27 mouse cellular contexts compared by ENCODE assay signal in genomic region chr2:77497942-77498341, GRCm38 (mm10).
DNase-seq lines count a peak whose midpoint lies in the region; ATAC-seq and TF ChIP-seq lines count a peak whose summit lies in the region.
"Had no signal": no experiment of that assay in that cellular context is flagged by ENCODE, and none has a peak within 500 bp of the region (broad histone marks: within the 10 kb centered on the region; RNA-seq: fewer than 3 reads in every experiment).

No protein-coding gene starts in this region.

- H3K4me1 ChIP-seq in liver, embryonic 11.5 days (replicated peaks; ENCODE audit: control insufficient read depth, insufficient read depth, low read length) = peaks cover 7% of the 10 kb centered on the region
- peaks cover 35% of the 10 kb centered on the region for H3K4me1 ChIP-seq in liver, embryonic 12.5 days
- H3K4me1 ChIP-seq in liver, embryonic 15.5 days (replicated peaks) = peaks cover 34% of the 10 kb centered on the region
- no peaks in the 10 kb centered on the region for H3K4me1 ChIP-seq in stomach, postnatal 0 days (replicated peaks; ENCODE audit: control insufficient read depth, insufficient read depth)
- H3K4me1 ChIP-seq: embryonic facial prominence, embryonic 12.5 days; embryonic facial prominence, embryonic 15.5 days; heart, embryonic 12.5 days; heart, embryonic 15.5 days; hindbrain, embryonic 10.5 days; hindbrain, embryonic 13.5 days had no signal

- no peaks in the 10 kb centered on the region; the same call in 1 of the 2 replicates for H3K9me3 ChIP-seq in liver, embryonic 11.5 days (ENCODE audit: control insufficient read depth, low read length)
- 0 out of 2 replicates have a peak, but pooled peaks cover 3% of the 10 kb centered on the region for H3K9me3 ChIP-seq in liver, embryonic 12.5 days (replicated peaks)
- no peaks in the 10 kb centered on the region for H3K9me3 ChIP-seq in liver, embryonic 15.5 days (replicated peaks)
- no peaks in the 10 kb centered on the region for H3K9me3 ChIP-seq in stomach, postnatal 0 days (ENCODE audit: control insufficient read depth, low read length)
- H3K9me3 ChIP-seq: embryonic facial prominence, embryonic 12.5 days; embryonic facial prominence, embryonic 15.5 days; heart, embryonic 15.5 days; hindbrain, embryonic 10.5 days; hindbrain, embryonic 13.5 days had no signal

- no peaks in the 10 kb centered on the region for H3K36me3 ChIP-seq in liver, embryonic 11.5 days (ENCODE audit: control insufficient read depth, insufficient read depth, low read length)
- H3K36me3 ChIP-seq in liver, embryonic 12.5 days = no peaks in the 10 kb centered on the region
- H3K36me3 ChIP-seq in liver, embryonic 15.5 days (replicated peaks) = no peaks in the 10 kb centered on the region; the same call in 1 of the 2 replicates
- H3K36me3 ChIP-seq in stomach, postnatal 0 days (ENCODE audit: control insufficient read depth, insufficient read depth, low read length) = no peaks in the 10 kb centered on the region
- H3K36me3 ChIP-seq: embryonic facial prominence, embryonic 12.5 days; embryonic facial prominence, embryonic 15.5 days; heart, embryonic 12.5 days; heart, embryonic 15.5 days; hindbrain, embryonic 10.5 days; hindbrain, embryonic 13.5 days had no signal

- no peak overlapping the region; the same call in 1 of the 2 replicates for H3K27ac ChIP-seq in liver, embryonic 11.5 days (ENCODE audit: low read depth, low read length)
- H3K27ac ChIP-seq in liver, embryonic 12.5 days = peak overlapping the region; percentile 32; the same call in 1 of the 2 replicates
- peak overlapping the region; percentile 29; the same call in 1 of the 2 replicates for H3K27ac ChIP-seq in liver, embryonic 15.5 days (replicated peaks)
- no peak overlapping the region for H3K27ac ChIP-seq in stomach, postnatal 0 days (replicated peaks)
- no peak overlapping the region for H3K27ac ChIP-seq in layer of hippocampus, adult 2 months
- H3K27ac ChIP-seq: embryonic facial prominence, embryonic 12.5 days; embryonic facial prominence, embryonic 15.5 days; heart, embryonic 15.5 days; hindbrain, embryonic 10.5 days; hindbrain, embryonic 13.5 days had no signal

- ATAC-seq in liver, embryonic 11.5 days (replicated peaks; ENCODE audit: low FRiP score) = peak; percentile 52; the same call in 1 of the 2 replicates
- peak; percentile 69 for ATAC-seq in liver, embryonic 12.5 days
- ATAC-seq in liver, embryonic 15.5 days (ENCODE audit: insufficient read depth) = peak; percentile 69
- ATAC-seq in stomach, postnatal 0 days (ENCODE audit: low FRiP score, low TSS enrichment) = peak; percentile 88
- ATAC-seq in activated CD4-positive, CD25-positive, alpha-beta regulatory T cell, adult 4 months = no peak
- ATAC-seq: CD4-positive, CD25-positive, alpha-beta regulatory T cell, adult 4 months; forebrain, embryonic 14.5 days; forebrain, postnatal 0 days; hindbrain, embryonic 16.5 days had no signal

- TF ChIP-seq EP300 in stomach, postnatal 0 days (optimal IDR thresholded peaks at IDR 0.05) = no peak

- no peak for TF ChIP-seq CTCF in stomach, postnatal 0 days (IDR thresholded peaks at IDR 0.05; ENCODE audit: low read depth)
- TF ChIP-seq CTCF in layer of hippocampus, adult 2 months (conservative IDR thresholded peaks at IDR 0.05) = no peak

- H3K4me2 ChIP-seq in liver, embryonic 11.5 days = no peak overlapping the region
- H3K4me2 ChIP-seq in liver, embryonic 12.5 days = peak overlapping the region; percentile 37; the same call in 1 of the 2 replicates
- peak overlapping the region; percentile 9 for H3K4me2 ChIP-seq in liver, embryonic 15.5 days
- no peak overlapping the region for H3K4me2 ChIP-seq in stomach, postnatal 0 days (replicated peaks; ENCODE audit: low read depth)
- H3K4me2 ChIP-seq: embryonic facial prominence, embryonic 12.5 days; embryonic facial prominence, embryonic 15.5 days; heart, embryonic 12.5 days; heart, embryonic 15.5 days; hindbrain, embryonic 13.5 days had no signal

- no peaks in the 10 kb centered on the region for H3K27me3 ChIP-seq in liver, embryonic 11.5 days (replicated peaks; ENCODE audit: control insufficient read depth, insufficient read depth, low read length)
- no peaks in the 10 kb centered on the region for H3K27me3 ChIP-seq in liver, embryonic 12.5 days (replicated peaks)
- no peaks in the 10 kb centered on the region for H3K27me3 ChIP-seq in liver, embryonic 15.5 days
- no peaks in the 10 kb centered on the region for H3K27me3 ChIP-seq in stomach, postnatal 0 days (ENCODE audit: control insufficient read depth, insufficient read depth, low read length)
- H3K27me3 ChIP-seq: embryonic facial prominence, embryonic 12.5 days; embryonic facial prominence, embryonic 15.5 days; heart, embryonic 12.5 days; heart, embryonic 15.5 days; hindbrain, embryonic 13.5 days had no signal

- no peak overlapping the region for H3K9ac ChIP-seq in liver, embryonic 11.5 days (ENCODE audit: low read depth, low read length)
- 0 out of 2 replicates have a peak overlapping the region, but pooled peaks have one; percentile 3 for H3K9ac ChIP-seq in liver, embryonic 12.5 days
- no peak overlapping the region for H3K9ac ChIP-seq in liver, embryonic 15.5 days
- H3K9ac ChIP-seq in stomach, postnatal 0 days (ENCODE audit: low read length) = no peak overlapping the region
- H3K9ac ChIP-seq: embryonic facial prominence, embryonic 12.5 days; embryonic facial prominence, embryonic 15.5 days; forebrain, postnatal 0 days; heart, embryonic 12.5 days; heart, embryonic 15.5 days; hindbrain, embryonic 13.5 days had no signal

- no peak overlapping the region for H3K4me3 ChIP-seq in liver, embryonic 11.5 days (ENCODE audit: low read depth, low read length)
- no peak overlapping the region for H3K4me3 ChIP-seq in liver, embryonic 12.5 days
- H3K4me3 ChIP-seq in liver, embryonic 15.5 days (replicated peaks) = no peak overlapping the region
- no peak overlapping the region for H3K4me3 ChIP-seq in stomach, postnatal 0 days (ENCODE audit: low read depth, low read length)
- no peak overlapping the region for H3K4me3 ChIP-seq in layer of hippocampus, adult 2 months
- H3K4me3 ChIP-seq: embryonic facial prominence, embryonic 12.5 days; embryonic facial prominence, embryonic 15.5 days; heart, embryonic 12.5 days; heart, embryonic 15.5 days; hindbrain, embryonic 10.5 days; hindbrain, embryonic 13.5 days had no signal

- DNase-seq in liver, embryonic 11.5 days (ENCODE audit: low spot score) = no peak
- no peak for DNase-seq in liver
- no peak for DNase-seq in stomach, postnatal 0 days (ENCODE audit: low spot score)
- DNase-seq in left cerebral cortex, adult 18-20 months (ENCODE audit: low spot score in 2 of 2) = no peak
- DNase-seq in layer of hippocampus, adult 2 months (ENCODE audit: low spot score in 2 of 2) = no peak
- DNase-seq: adrenal gland, adult 8-10 months; adrenal gland, postnatal 25 days; cerebellum, adult 11 months; cerebellum, adult 2 months; cerebellum, adult 9-11 months; cerebellum, postnatal 25 days; forebrain, postnatal 0 days; gastrocnemius, postnatal 36 days; heart, postnatal 10 days; heart, postnatal 36 days had no signal

- WGBS in liver, embryonic 11.5 days = 80% methylated on average over 6 of the region's 6 CpGs
- WGBS in liver, embryonic 12.5 days (ENCODE audit: insufficient replicate concordance) = 47% methylated on average over 6 of the region's 6 CpGs
- 43% methylated on average over 6 of the region's 6 CpGs for WGBS in liver, embryonic 15.5 days (ENCODE audit: insufficient replicate concordance)
- WGBS in stomach, postnatal 0 days = 82% methylated on average over 6 of the region's 6 CpGs

Comparison
In these comparisons a context has a peak if more than half of its experiments do, and no peak if none do; other contexts are left out.
1. H3K27ac ChIP-seq: peak in liver, embryonic 12.5 days (single experiment) and liver, embryonic 15.5 days (single experiment); none in liver, embryonic 11.5 days (single experiment), stomach, postnatal 0 days (single experiment) and layer of hippocampus, adult 2 months (single experiment).
2. H3K4me2 ChIP-seq: peak in liver, embryonic 12.5 days (single experiment) and liver, embryonic 15.5 days (single experiment); none in liver, embryonic 11.5 days (single experiment) and stomach, postnatal 0 days (single experiment).